Mouse (Mus musculus): Measurements from ENCODE around the gene Gtf3a. TPM values are rescaled to one million over a fixed set of nuclear protein-coding genes. Genes with fewer than 3 reads are reported as not detected.

The Gtf3a gene
- polyA plus RNA-seq, 1 experiment: 39.2 TPM

GRCm38 (mm10) chr5:146981376-146981775 lies 32.9 kb downstream of the Gtf3a start:
- no peak for DNase-seq (ENCODE audit: low read depth)

- no peak for DNase-seq (ENCODE audit: low read depth)
Measured at GRCm38 (mm10) chr5:146983216-146983615, 34.8 kb downstream of the Gtf3a start.

GRCm38 (mm10) chr5:146985725-146986433 lies 37.4 kb downstream of the Gtf3a start:
- no peak for DNase-seq (ENCODE audit: low read depth)

- DNase-seq (ENCODE audit: low read depth): no peak
Measured at GRCm38 (mm10) chr5:146987588-146987987, 39.1 kb downstream of the Gtf3a start.

- DNase-seq (ENCODE audit: low read depth): no peak
Measured at GRCm38 (mm10) chr5:146989051-146989450, 40.6 kb downstream of the Gtf3a start.

- DNase-seq (ENCODE audit: low read depth): no peak
Measured at GRCm38 (mm10) chr5:146993509-146993908, 45.1 kb downstream of the Gtf3a start.

GRCm38 (mm10) chr5:146994973-146995372 lies 46.5 kb downstream of the Gtf3a start:
- DNase-seq (ENCODE audit: low read depth): no peak

GRCm38 (mm10) chr5:146996812-146997211 lies 48.4 kb downstream of the Gtf3a start:
- no peak for DNase-seq (ENCODE audit: low read depth)

GRCm38 (mm10) chr5:146998802-146999201 lies 50.3 kb downstream of the Gtf3a start:
- no peak for DNase-seq (ENCODE audit: low read depth)

- DNase-seq (ENCODE audit: low read depth): no peak
Measured at GRCm38 (mm10) chr5:147001312-147001711, 52.9 kb downstream of the Gtf3a start.

- no peak for DNase-seq (ENCODE audit: low read depth)
Measured at GRCm38 (mm10) chr5:147003303-147003702, 54.8 kb downstream of the Gtf3a start.

Other genes with a start within 250 kb of the Gtf3a start
- gene Usp12, start 153.7 kb upstream of the Gtf3a start, polyA plus RNA-seq (2012; rRNA removed): 17.7 and 20.0 TPM in 2 replicates
- gene Rpl21, start 115.8 kb upstream of the Gtf3a start, polyA plus RNA-seq (2012; rRNA removed): 88.2 and 114 TPM in 2 replicates
- gene Rasl11a, start 103.6 kb upstream of the Gtf3a start, polyA plus RNA-seq (2012; rRNA removed): 9.1 and 12.4 TPM in 2 replicates
- 10.5 and 10.7 TPM in 2 replicates for gene Mtif3, start 15.1 kb downstream of the Gtf3a start, polyA plus RNA-seq (2012; rRNA removed)
- 22.2 and 31.0 TPM in 2 replicates for gene Lnx2, start 127.9 kb downstream of the Gtf3a start, polyA plus RNA-seq (2012; rRNA removed)
- gene Polr1d, start 128.4 kb downstream of the Gtf3a start, polyA plus RNA-seq (2012; rRNA removed): 67.7 and 69.9 TPM in 2 replicates
- not detected in 2 replicates for gene Gsx1, start 240.0 kb downstream of the Gtf3a start, polyA plus RNA-seq (2012; rRNA removed)

Data from gonadal fat pad, adult 2 months (tissue).